Mouse (Mus musculus) intestine, embryonic 14.5 days (tissue): Measurements from ENCODE around the gene B3gat3. TPM values are rescaled to one million over a fixed set of nuclear protein-coding genes. Genes with fewer than 3 reads are reported as not detected.

Experiments
- ATAC-seq: fragments of 200-750 bp; cut with Nextera tagmentation; replicated peaks from 2 replicates; pipeline ENCODE4 v1.8.0; 2017; ENCODE audit warnings: low read depth, moderate number of reproducible peaks, moderate TSS enrichment, moderate library complexity; ENCODE audit not compliant: low FRiP score, low TSS enrichment
- DNase-seq: peaks from one replicate; pipeline ENCODE4 v3.0.0-alpha.2; 2018; ENCODE audit warnings: low spot score
- H3K27ac ChIP-seq: fragments of 300-500 bp; sonication (generic); 2 replicates; pipeline ENCODE4 v1.5.1; 2014; ENCODE audit warnings: low read depth, mild to moderate bottlenecking, control low read depth
- H3K27me3 ChIP-seq: fragments of 300-500 bp; sonication (generic); replicated peaks from 2 replicates; pipeline ENCODE4 v1.6.1; 2014; ENCODE audit warnings: low read length, control low read depth; ENCODE audit not compliant: control insufficient read depth, insufficient read depth
- H3K36me3 ChIP-seq: fragments of 300-500 bp; sonication (generic); 2 replicates; pipeline ENCODE4 v1.6.1; 2014; ENCODE audit warnings: low read length, control low read depth; ENCODE audit not compliant: control insufficient read depth, insufficient read depth
- H3K4me1 ChIP-seq: fragments of 300-500 bp; sonication (generic); replicated peaks from 2 replicates; pipeline ENCODE4 v1.6.1; 2014; ENCODE audit warnings: low read length, control low read depth, mixed read lengths; ENCODE audit not compliant: control insufficient read depth, insufficient read depth
- H3K4me2 ChIP-seq: fragments of 300-500 bp; sonication (generic); 2 replicates; pipeline ENCODE4 v1.6.1; 2014; ENCODE audit warnings: low read length
- H3K4me3 ChIP-seq: fragments of 300-500 bp; sonication (generic); 2 replicates; pipeline ENCODE4 v1.5.1; 2014; ENCODE audit warnings: low read depth, low read length, control low read depth, mixed read lengths
- H3K9ac ChIP-seq: fragments of 300-500 bp; sonication (generic); 2 replicates; pipeline ENCODE4 v1.6.1; 2014; ENCODE audit warnings: mild to moderate bottlenecking, low read length
- H3K9me3 ChIP-seq: fragments of 300-500 bp; sonication (generic); 2 replicates; pipeline ENCODE4 v1.6.1; 2016; ENCODE audit warnings: low read length, control low read depth; ENCODE audit not compliant: control insufficient read depth
- WGBS: fragments of 180-500 bp; shearing (Covaris S2); extraction: QIAGEN DNeasy Blood & Tissue Kit; methylation state at CpG from one replicate; pipeline ENCODE4 v1.1.7; 2014; 5-methylcytosine and 5-hydroxymethylcytosine counted together
- polyA plus RNA-seq: library from polyadenylated mRNA; unstranded; fragments of >200 nt; fragmentation: Nextera tagmentation; extraction: Ambion mirVana; gene quantifications from 2 replicates; pipeline ENCODE4 v1.2.1, GENCODE M21; 2014

B3gat3 gene
- polyA plus RNA-seq, 1 experiment from 2014 or later: 35.7 TPM

GRCm38 (mm10) chr19:8930117-8930516 lies 9.9 kb downstream of the B3gat3 start:
- 9% methylated on average over 11 of the region's 11 CpGs for WGBS
- peak overlapping the region; percentile 79 for H3K4me2 ChIP-seq
- no peaks in the 10 kb centered on the region for H3K9me3 ChIP-seq
- H3K9ac ChIP-seq: peak overlapping the region; percentile 78
- H3K4me1 ChIP-seq: peaks cover 13% of the 10 kb centered on the region
- no peak for DNase-seq
- ATAC-seq: peak; percentile 29
- H3K27ac ChIP-seq: peak overlapping the region; percentile 81
- H3K36me3 ChIP-seq: peaks cover 46% of the 10 kb centered on the region
- H3K4me3 ChIP-seq: peak overlapping the region; percentile 78
- H3K27me3 ChIP-seq: no peaks in the 10 kb centered on the region

- WGBS: 81% methylated on average over 7 of the region's 7 CpGs
- H3K27ac ChIP-seq: no peak overlapping the region
- H3K36me3 ChIP-seq: peaks cover 46% of the 10 kb centered on the region
- peak overlapping the region; percentile 79 for H3K4me2 ChIP-seq
- no peaks in the 10 kb centered on the region for H3K9me3 ChIP-seq
- H3K4me3 ChIP-seq: peak overlapping the region; percentile 78
- peak overlapping the region; percentile 78 for H3K9ac ChIP-seq
- H3K4me1 ChIP-seq: peaks cover 13% of the 10 kb centered on the region
- ATAC-seq (no peak), DNase-seq (no peak)
- no peaks in the 10 kb centered on the region for H3K27me3 ChIP-seq
Observed at GRCm38 (mm10) chr19:8930771-8931170, 10.6 kb downstream of the B3gat3 start.

- H3K27me3 ChIP-seq: no peaks in the 10 kb centered on the region
- H3K36me3 ChIP-seq: peaks cover 62% of the 10 kb centered on the region
- H3K4me3 ChIP-seq: no peak overlapping the region
- DNase-seq (no peak), ATAC-seq (no peak)
- peaks cover 5% of the 10 kb centered on the region; the same call in 1 of the 2 replicates for H3K4me1 ChIP-seq
- WGBS: 79% methylated on average over 2 of the region's 2 CpGs
- H3K27ac ChIP-seq: no peak overlapping the region
- no peak overlapping the region for H3K9ac ChIP-seq
- H3K9me3 ChIP-seq: no peaks in the 10 kb centered on the region
- H3K4me2 ChIP-seq: no peak overlapping the region
Observed at GRCm38 (mm10) chr19:8936736-8937135, 16.6 kb downstream of the B3gat3 start.

- H3K4me2 ChIP-seq: peak overlapping the region; percentile 75
- no peaks in the 10 kb centered on the region for H3K9me3 ChIP-seq
- WGBS: 80% methylated on average over 15 of the region's 15 CpGs
- ATAC-seq (no peak), DNase-seq (no peak)
- no peak overlapping the region for H3K27ac ChIP-seq
- peaks cover 26% of the 10 kb centered on the region for H3K4me1 ChIP-seq
- H3K9ac ChIP-seq: peak overlapping the region; percentile 99
- no peaks in the 10 kb centered on the region for H3K27me3 ChIP-seq
- peaks cover 46% of the 10 kb centered on the region for H3K36me3 ChIP-seq
- H3K4me3 ChIP-seq: 0 out of 2 replicates have a peak overlapping the region, but pooled peaks have one; percentile 98
Observed at GRCm38 (mm10) chr19:8940526-8941133, 20.5 kb downstream of the B3gat3 start.

- Histone ChIP-seq H3K9me3 (no peaks in the 10 kb centered on the region), H3K36me3 (peaks cover 48% of the 10 kb centered on the region), H3K4me3 (peak overlapping the region; percentile 98), H3K9ac (peak overlapping the region; percentile 99), H3K27ac (peak overlapping the region; percentile 98), H3K4me1 (peaks cover 26% of the 10 kb centered on the region), H3K4me2 (peak overlapping the region; percentile 75), H3K27me3 (no peaks in the 10 kb centered on the region)
- no peak for DNase-seq
- 30% methylated on average over 10 of the region's 10 CpGs for WGBS
- ATAC-seq: peak; percentile 9
Observed at GRCm38 (mm10) chr19:8941136-8941514, 21.0 kb downstream of the B3gat3 start.

GRCm38 (mm10) chr19:8941515-8942217 lies 21.5 kb downstream of the B3gat3 start, which contains the start of gene Mta2:
Gene Mta2 (plus strand): TSS chr19:8941875.
- Histone ChIP-seq H3K36me3 (peaks cover 48% of the 10 kb centered on the region), H3K9ac (peak within 1 kb of the TSS; percentile 99), H3K4me3 (peak within 1 kb of the TSS; percentile 98), H3K9me3 (no peaks in the 10 kb centered on the region), H3K27me3 (no peaks in the 10 kb centered on the region), H3K27ac (peak within 1 kb of the TSS; percentile 98), H3K4me2 (peak within 1 kb of the TSS; percentile 75), H3K4me1 (peaks cover 26% of the 10 kb centered on the region)
- under 1% methylated on average over 64 of the region's 64 CpGs for WGBS
- DNase-seq (peak; percentile 97), ATAC-seq (peak; percentile 91)

- WGBS: under 1% methylated on average over 44 of the region's 46 CpGs
- Histone ChIP-seq H3K4me3 (peak overlapping the region; percentile 98), H3K36me3 (peaks cover 47% of the 10 kb centered on the region), H3K27ac (peak overlapping the region; percentile 98), H3K9me3 (no peaks in the 10 kb centered on the region), H3K4me1 (peaks cover 26% of the 10 kb centered on the region), H3K9ac (peak overlapping the region; percentile 99), H3K4me2 (peak overlapping the region; percentile 75), H3K27me3 (no peaks in the 10 kb centered on the region)
- ATAC-seq (peak; percentile 59), DNase-seq (no peak)
Observed at GRCm38 (mm10) chr19:8942276-8942964, 22.2 kb downstream of the B3gat3 start.

- peak overlapping the region; percentile 98; the same call in 1 of the 2 replicates for H3K27ac ChIP-seq
Observed at GRCm38 (mm10) chr19:8943047-8943446, 22.9 kb downstream of the B3gat3 start.

More at GRCm38 (mm10) chr19:8943047-8943446, 22.9 kb downstream of the B3gat3 start:
- Histone ChIP-seq H3K9ac (peak overlapping the region; percentile 99), H3K9me3 (no peaks in the 10 kb centered on the region), H3K27me3 (no peaks in the 10 kb centered on the region), H3K36me3 (peaks cover 47% of the 10 kb centered on the region), H3K4me3 (peak overlapping the region; percentile 98), H3K4me2 (peak overlapping the region; percentile 75), H3K4me1 (peaks cover 26% of the 10 kb centered on the region)
- ATAC-seq (no peak), DNase-seq (no peak)
- WGBS: 56% methylated on average over 2 of the region's 2 CpGs
